In the genomic region with DNA sequence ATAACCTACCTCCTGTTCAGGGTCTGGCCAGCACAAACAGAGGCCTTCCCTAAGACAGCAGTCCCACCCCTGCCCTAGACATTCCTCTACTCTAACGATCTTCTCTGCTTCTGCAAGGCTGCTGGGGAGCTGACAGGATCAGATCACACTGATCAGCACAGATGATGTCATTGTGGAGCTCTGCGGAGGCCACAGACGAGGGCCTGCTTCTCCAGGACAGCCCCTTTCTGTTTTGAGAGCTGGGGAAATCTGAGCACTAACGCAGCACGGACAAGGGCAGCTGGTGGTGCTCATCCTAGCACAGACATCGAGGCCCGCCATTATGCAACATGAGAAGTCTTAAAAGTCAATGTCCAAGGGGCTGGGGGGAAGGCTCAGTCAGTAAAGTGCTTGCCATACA, we compare ENCODE assay signal across 10 mouse cellular contexts.
A peak's percentile ranks its signal among the peaks of the same experiment; 100 is the strongest.
DNase-seq lines count a peak whose midpoint lies in the region; ATAC-seq and TF ChIP-seq lines count a peak whose summit lies in the region.
"Had no signal": no experiment of that assay in that cellular context is flagged by ENCODE, and none has a peak within 500 bp of the region (broad histone marks: within the 10 kb centered on the region; RNA-seq: fewer than 3 reads in every experiment).

No protein-coding gene starts in this region.

- no peak overlapping the region for H3K4me2 ChIP-seq in hindbrain, embryonic 13.5 days
- H3K4me2 ChIP-seq in hindbrain, postnatal 0 days (ENCODE audit: low read depth, low read length) = no peak overlapping the region
- H3K4me2 ChIP-seq in embryonic facial prominence, embryonic 11.5 days (ENCODE audit: low read depth, low read length) = no peak overlapping the region
- H3K4me2 ChIP-seq in midbrain, postnatal 0 days (ENCODE audit: low read depth, low read length, poor library complexity, severe bottlenecking) = no peak overlapping the region

- no peaks in the 10 kb centered on the region for H3K27me3 ChIP-seq in hindbrain, embryonic 13.5 days
- no peaks in the 10 kb centered on the region for H3K27me3 ChIP-seq in hindbrain, postnatal 0 days (ENCODE audit: insufficient read depth, low read length)
- H3K27me3 ChIP-seq in embryonic facial prominence, embryonic 11.5 days (ENCODE audit: control insufficient read depth, insufficient read depth, low read length) = no peaks in the 10 kb centered on the region
- no peaks in the 10 kb centered on the region for H3K27me3 ChIP-seq in midbrain, postnatal 0 days (ENCODE audit: insufficient read depth, low read length)

- no peak for TF ChIP-seq CTCF in hindbrain, postnatal 0 days (IDR thresholded peaks at IDR 0.05; ENCODE audit: low read depth)
- no peak for TF ChIP-seq CTCF in midbrain, postnatal 0 days (IDR thresholded peaks at IDR 0.05)

- no peak overlapping the region for H3K4me3 ChIP-seq in hindbrain, embryonic 13.5 days
- no peak overlapping the region for H3K4me3 ChIP-seq in hindbrain, postnatal 0 days (ENCODE audit: low read length)
- no peak overlapping the region for H3K4me3 ChIP-seq in embryonic facial prominence, embryonic 11.5 days (ENCODE audit: low read depth, low read length)
- no peak overlapping the region for H3K4me3 ChIP-seq in midbrain, postnatal 0 days (ENCODE audit: low read depth, low read length)
- H3K4me3 ChIP-seq: myocyte had no signal

- H3K27ac ChIP-seq in hindbrain, embryonic 13.5 days = peak overlapping the region; percentile 35; the same call in 1 of the 2 replicates
- no peak overlapping the region for H3K27ac ChIP-seq in hindbrain, postnatal 0 days
- H3K27ac ChIP-seq in embryonic facial prominence, embryonic 11.5 days (replicated peaks; ENCODE audit: low read depth, low read length) = no peak overlapping the region
- H3K27ac ChIP-seq in midbrain, postnatal 0 days (ENCODE audit: low read depth, low read length) = no peak overlapping the region

- no peak for ATAC-seq in hindbrain, embryonic 13.5 days (ENCODE audit: low FRiP score)
- ATAC-seq in hindbrain, postnatal 0 days = no peak
- ATAC-seq in embryonic facial prominence, embryonic 11.5 days (replicated peaks; ENCODE audit: insufficient number of reproducible peaks, low FRiP score, low TSS enrichment, low read depth) = no peak
- ATAC-seq in midbrain, postnatal 0 days (ENCODE audit: low FRiP score) = no peak

- DNase-seq in hindbrain, postnatal 0 days (ENCODE audit: low spot score) = no peak
- DNase-seq in embryo, embryonic 10 days (ENCODE audit: low spot score) = peak; percentile 69
- DNase-seq in embryonic facial prominence, embryonic 11.5 days (ENCODE audit: low spot score) = peak; percentile 41
- no peak for DNase-seq in midbrain, postnatal 0 days (ENCODE audit: low spot score)
- no peak for DNase-seq in layer of hippocampus, adult 18-20 months (ENCODE audit: low spot score in 2 of 2)
- DNase-seq in urinary bladder, adult 18-20 months (ENCODE audit: low spot score in 2 of 2) = no peak
- DNase-seq: cerebellum, postnatal 14 days; kidney, adult 8-10 months had no signal

- no peaks in the 10 kb centered on the region for H3K36me3 ChIP-seq in hindbrain, embryonic 13.5 days
- no peaks in the 10 kb centered on the region for H3K36me3 ChIP-seq in hindbrain, postnatal 0 days (ENCODE audit: insufficient read depth, low read length)
- H3K36me3 ChIP-seq in embryonic facial prominence, embryonic 11.5 days (replicated peaks; ENCODE audit: control insufficient read depth, insufficient read depth, low read depth, low read length) = no peaks in the 10 kb centered on the region
- no peaks in the 10 kb centered on the region for H3K36me3 ChIP-seq in midbrain, postnatal 0 days (ENCODE audit: insufficient read depth, low read length)

- no peak overlapping the region for H3K9ac ChIP-seq in hindbrain, embryonic 13.5 days
- no peak overlapping the region for H3K9ac ChIP-seq in hindbrain, postnatal 0 days (replicated peaks; ENCODE audit: low read length)
- H3K9ac ChIP-seq in embryonic facial prominence, embryonic 11.5 days (replicated peaks; ENCODE audit: low read length) = no peak overlapping the region
- peak overlapping the region; percentile 39; the same call in 1 of the 2 replicates for H3K9ac ChIP-seq in midbrain, postnatal 0 days (replicated peaks; ENCODE audit: low read length, poor library complexity, severe bottlenecking)

- no peaks in the 10 kb centered on the region for H3K9me3 ChIP-seq in hindbrain, embryonic 13.5 days
- H3K9me3 ChIP-seq in hindbrain, postnatal 0 days (ENCODE audit: low read length) = no peaks in the 10 kb centered on the region
- no peaks in the 10 kb centered on the region for H3K9me3 ChIP-seq in embryonic facial prominence, embryonic 11.5 days (replicated peaks; ENCODE audit: control insufficient read depth, low read length)
- no peaks in the 10 kb centered on the region for H3K9me3 ChIP-seq in midbrain, postnatal 0 days (ENCODE audit: low read length)

- 47% methylated on average over 7 of the region's 7 CpGs for WGBS in hindbrain, embryonic 13.5 days
- 40% methylated on average over 7 of the region's 7 CpGs for WGBS in hindbrain, postnatal 0 days
- WGBS in embryonic facial prominence, embryonic 11.5 days = 15% methylated on average over 7 of the region's 7 CpGs
- 42% methylated on average over 7 of the region's 7 CpGs for WGBS in midbrain, postnatal 0 days

- H3K4me1 ChIP-seq in hindbrain, embryonic 13.5 days (replicated peaks) = peaks cover 55% of the 10 kb centered on the region
- H3K4me1 ChIP-seq in hindbrain, postnatal 0 days (ENCODE audit: insufficient read depth, low read length) = no peaks in the 10 kb centered on the region; the same call in 1 of the 2 replicates
- H3K4me1 ChIP-seq in embryonic facial prominence, embryonic 11.5 days (ENCODE audit: control insufficient read depth, insufficient read depth, low read length) = no peaks in the 10 kb centered on the region; the same call in 1 of the 2 replicates
- H3K4me1 ChIP-seq in midbrain, postnatal 0 days (ENCODE audit: insufficient read depth, low read length) = no peaks in the 10 kb centered on the region; the same call in 1 of the 2 replicates

Comparison
In these comparisons a context has a peak if more than half of its experiments do, and no peak if none do; other contexts are left out.
1. DNase-seq: peak in embryo, embryonic 10 days (single experiment) and embryonic facial prominence, embryonic 11.5 days (single experiment); none in hindbrain, postnatal 0 days (single experiment), midbrain, postnatal 0 days (single experiment), layer of hippocampus, adult 18-20 months (0 of 2) and urinary bladder, adult 18-20 months (0 of 2).